Mouse (Mus musculus) adrenal gland (tissue): Measurements from ENCODE around the gene Cachd1.

Experiments
- intact Hi-C: fragments of 180-260 bp; cut with DNase I; formaldehyde crosslinking; loops from one replicate; pipeline ENCODE4 v1.15.1; 2025

Cachd1 gene

GRCm38 (mm10) chr4:101043691-101044090 is 267.2 kb downstream of the Cachd1 start:
- intact Hi-C loops, result no loop called here

GRCm38 (mm10) chr4:101044149-101044548 is 267.7 kb downstream of the Cachd1 start:
- intact Hi-C loops, result no loop called here

DNA sequence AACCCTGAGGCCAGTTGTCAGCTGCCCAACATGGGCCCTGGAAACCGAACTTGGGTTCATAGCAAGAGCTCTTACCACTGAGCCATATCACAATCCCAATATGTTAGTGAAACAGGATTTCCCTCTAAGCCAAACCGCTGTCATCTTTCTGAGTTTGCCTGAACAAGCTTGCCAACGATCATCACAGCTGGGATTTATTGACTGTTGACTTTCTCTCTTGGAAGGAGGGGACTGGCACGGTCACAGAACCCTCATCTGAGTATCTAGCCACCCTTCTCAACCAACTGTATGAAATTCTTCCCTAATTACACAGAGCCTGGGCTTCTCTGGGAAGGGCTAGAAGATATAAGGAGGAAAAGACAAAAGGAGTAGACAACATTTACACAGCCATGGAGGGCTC is 270.1 kb downstream of the Cachd1 start:
- intact Hi-C loops, result no loop called here

GRCm38 (mm10) chr4:101062146-101062545 is 285.7 kb downstream of the Cachd1 start:
- intact Hi-C loops, result no loop called here

- intact Hi-C loops, result no loop called here
Measured at GRCm38 (mm10) chr4:101066401-101066800, 289.9 kb downstream of the Cachd1 start.

DNA sequence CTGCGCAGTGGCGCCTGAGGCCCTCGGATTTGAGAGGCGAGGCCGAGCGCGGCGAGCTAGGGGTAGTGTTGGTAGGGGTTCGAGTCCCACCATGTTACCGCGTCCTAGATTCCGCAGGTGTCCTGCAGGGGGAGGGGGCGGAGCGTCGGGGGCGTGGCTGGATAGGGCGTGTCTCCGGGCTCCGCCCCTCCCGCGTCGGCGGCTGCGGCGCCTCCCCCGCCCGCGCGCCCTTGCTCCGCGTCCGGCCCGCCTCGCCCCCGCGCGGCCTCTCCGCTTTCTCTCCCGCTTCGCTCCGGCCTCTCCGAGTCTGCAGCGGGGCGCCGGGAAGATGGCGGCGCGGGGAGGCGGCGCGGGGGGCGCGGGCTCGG is 292.3 kb downstream of the Cachd1 start, which contains the start of gene Raver2:
Gene Raver2, plus strand, starts transcription at position 198 of the 368 bp plus-strand sequence.
- intact Hi-C loops, result no loop called here

DNA sequence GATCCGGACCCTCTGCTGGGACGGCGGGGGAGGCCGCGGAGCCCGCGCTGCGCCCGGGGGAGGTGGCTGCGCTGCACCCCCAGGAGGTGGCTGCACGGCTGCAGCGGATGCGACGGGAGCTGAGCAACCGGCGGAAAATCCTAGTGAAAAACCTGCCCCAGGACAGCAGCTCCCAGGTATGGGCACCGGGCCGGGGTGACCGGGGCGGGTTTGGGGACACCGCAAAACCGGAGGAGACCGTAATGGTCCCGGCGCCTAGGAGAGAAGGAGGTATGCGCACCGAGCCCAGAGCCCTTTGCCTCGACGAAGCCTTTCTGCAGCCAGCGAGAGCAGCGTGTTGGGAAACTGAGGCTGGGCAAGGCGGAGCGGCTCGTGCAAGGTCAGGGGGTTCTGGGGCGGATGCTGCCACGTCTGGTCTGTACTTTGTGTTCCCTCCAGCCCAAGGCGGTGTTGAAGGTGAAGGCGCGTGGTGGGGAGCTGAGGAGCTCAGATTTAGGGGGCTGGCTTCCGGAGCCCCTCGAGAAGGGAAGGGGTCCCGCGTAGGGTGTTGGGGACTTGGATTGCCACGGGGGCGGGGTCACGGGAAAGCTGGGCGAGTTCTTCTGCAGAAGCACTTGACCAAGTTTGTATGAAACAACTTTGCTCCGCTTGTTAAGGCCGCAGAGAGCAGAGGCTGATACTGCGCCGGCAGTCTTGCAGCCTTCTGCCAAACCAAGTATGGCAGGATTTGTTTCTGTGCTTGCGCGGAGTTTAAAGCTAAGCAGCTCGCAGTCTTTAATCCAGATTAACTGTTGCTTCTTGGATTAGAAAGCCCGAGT is 292.9 kb downstream of the Cachd1 start:
- intact Hi-C loops, result no loop called here

- intact Hi-C loops, result no loop called here
Measured at GRCm38 (mm10) chr4:101071570-101071969, 295.1 kb downstream of the Cachd1 start.

- intact Hi-C loops, result no loop called here
Measured at GRCm38 (mm10) chr4:101076425-101076824, 299.9 kb downstream of the Cachd1 start.
